Mouse (Mus musculus): Measurements from ENCODE around the gene Zzef1. TPM values are rescaled to one million over a fixed set of nuclear protein-coding genes. Genes with fewer than 3 reads are reported as not detected.
"Not testable (repeated sequence)": the region's sequence is repeated elsewhere in the genome, so short reads cannot be mapped to it uniquely, and the experiment has no call there.

Zzef1 gene
- polyA plus RNA-seq, 1 experiment from 2014 or later = 9.8 TPM

DNA sequence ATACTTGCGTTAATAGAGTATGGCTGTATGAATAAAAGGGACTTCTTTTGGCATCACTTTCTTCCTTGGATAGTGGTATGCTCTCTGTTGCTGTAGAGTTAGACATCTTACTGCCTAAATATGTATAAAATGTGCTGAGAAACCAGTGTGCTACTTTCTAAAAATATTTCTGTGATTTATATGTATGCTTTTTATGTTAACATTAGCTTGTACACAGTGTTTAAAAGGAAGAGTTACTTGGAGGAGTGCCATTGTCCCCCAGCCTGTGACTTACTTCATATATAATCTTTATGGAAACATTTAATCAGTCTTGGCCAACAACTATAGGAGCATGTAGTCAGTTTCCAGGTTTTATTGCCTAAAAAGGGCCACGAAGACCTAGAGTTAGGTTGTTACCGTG lies 27.0 kb upstream of the Zzef1 start:
- Histone ChIP-seq H3K4me2 (ENCODE audit: low read length) (no peak overlapping the region), H3K27me3 (ENCODE audit: control insufficient read depth, insufficient read depth, low read length) (no peaks in the 10 kb centered on the region), H3K4me3 (ENCODE audit: control insufficient read depth in 1 of 2, insufficient read depth in 1 of 2, low read depth in 1 of 2, low read length in 2 of 2) (no peak overlapping the region), H3K9ac (ENCODE audit: low read length) (no peak overlapping the region), H3K27ac (replicated peaks in 1 of 2; ENCODE audit: control insufficient read depth in 1 of 2, insufficient read depth in 1 of 2, low read depth in 2 of 2, low read length in 2 of 2) (no peak overlapping the region), H3K36me3 (ENCODE audit: control insufficient read depth, insufficient read depth, low read length) (peaks cover 43% of the 10 kb centered on the region), H3K4me1 (ENCODE audit: control insufficient read depth in 2 of 2, insufficient read depth in 2 of 2, low read length in 2 of 2) (no peaks in the 10 kb centered on the region), H3K9me3 (ENCODE audit: control insufficient read depth, low read length) (no peaks in the 10 kb centered on the region)
- no peak for ATAC-seq (ENCODE audit: insufficient number of reproducible peaks, insufficient read depth, low FRiP score, low read depth)
- WGBS = 92% methylated on average over 3 of the region's 3 CpGs

DNA sequence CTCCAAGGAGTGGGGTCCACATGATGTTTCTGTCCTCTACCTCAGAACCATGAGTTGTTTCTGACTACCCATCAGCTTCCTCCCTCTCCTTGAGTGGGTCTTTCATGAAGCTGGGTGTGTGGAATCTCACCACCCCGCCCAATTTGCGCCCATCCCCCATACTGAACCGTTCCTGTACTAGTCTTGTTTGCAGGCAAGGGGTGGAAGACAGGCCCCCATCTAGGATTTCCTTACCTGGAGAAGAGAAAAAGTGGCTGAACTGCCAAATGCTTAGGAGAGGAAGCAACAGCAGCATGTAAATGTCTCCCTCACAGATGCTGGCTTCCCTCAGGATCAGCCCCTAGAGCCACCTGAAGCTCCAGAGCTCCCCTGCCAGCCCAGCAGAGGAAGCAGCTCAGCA lies 25.7 kb upstream of the Zzef1 start:
- H3K4me2 ChIP-seq (ENCODE audit: low read length) = no peak overlapping the region
- H3K27ac ChIP-seq (replicated peaks in 1 of 2; ENCODE audit: control insufficient read depth in 1 of 2, insufficient read depth in 1 of 2, low read depth in 2 of 2, low read length in 2 of 2) = no peak overlapping the region
- no peaks in the 10 kb centered on the region for H3K9me3 ChIP-seq (ENCODE audit: control insufficient read depth, low read length)
- peaks cover 36% of the 10 kb centered on the region for H3K36me3 ChIP-seq (ENCODE audit: control insufficient read depth, insufficient read depth, low read length)
- H3K27me3 ChIP-seq (ENCODE audit: control insufficient read depth, insufficient read depth, low read length) = no peaks in the 10 kb centered on the region
- no peak overlapping the region for H3K4me3 ChIP-seq (ENCODE audit: control insufficient read depth in 1 of 2, insufficient read depth in 1 of 2, low read depth in 1 of 2, low read length in 2 of 2)
- ATAC-seq (ENCODE audit: insufficient number of reproducible peaks, insufficient read depth, low FRiP score, low read depth) = no peak
- H3K4me1 ChIP-seq (ENCODE audit: control insufficient read depth in 2 of 2, insufficient read depth in 2 of 2, low read length in 2 of 2) = no peaks in the 10 kb centered on the region
- no peak overlapping the region for H3K9ac ChIP-seq (ENCODE audit: low read length)
- WGBS = 94% methylated on average over 3 of the region's 3 CpGs

DNA sequence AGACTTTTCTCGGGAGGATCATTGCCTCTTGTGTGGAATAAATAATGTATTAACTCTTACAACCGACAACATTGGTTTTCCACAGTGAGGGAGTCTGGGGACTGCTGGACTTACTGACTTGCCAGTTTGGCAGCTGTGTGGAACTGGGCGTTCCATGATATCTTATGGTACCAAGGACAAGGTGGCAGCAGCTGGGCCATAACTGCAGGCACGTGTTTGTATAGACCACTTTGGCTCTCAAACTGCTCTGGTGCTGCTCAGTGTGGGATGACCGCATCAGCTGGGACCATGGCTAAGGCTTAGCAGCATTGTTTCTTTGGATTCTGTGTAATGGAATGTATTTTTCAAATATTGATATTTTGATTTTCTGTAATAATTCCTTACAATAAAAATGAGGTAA lies 25.2 kb upstream of the Zzef1 start:
- H3K36me3 ChIP-seq (ENCODE audit: control insufficient read depth, insufficient read depth, low read length) = peaks cover 36% of the 10 kb centered on the region
- no peaks in the 10 kb centered on the region for H3K4me1 ChIP-seq (ENCODE audit: control insufficient read depth in 2 of 2, insufficient read depth in 2 of 2, low read length in 2 of 2)
- H3K9ac ChIP-seq (ENCODE audit: low read length) = no peak overlapping the region
- no peak overlapping the region for H3K27ac ChIP-seq (replicated peaks in 1 of 2; ENCODE audit: control insufficient read depth in 1 of 2, insufficient read depth in 1 of 2, low read depth in 2 of 2, low read length in 2 of 2)
- no peak overlapping the region for H3K4me3 ChIP-seq (ENCODE audit: control insufficient read depth in 1 of 2, insufficient read depth in 1 of 2, low read depth in 1 of 2, low read length in 2 of 2)
- ATAC-seq (ENCODE audit: insufficient number of reproducible peaks, insufficient read depth, low FRiP score, low read depth) = no peak
- H3K4me2 ChIP-seq (ENCODE audit: low read length) = no peak overlapping the region
- H3K27me3 ChIP-seq (ENCODE audit: control insufficient read depth, insufficient read depth, low read length) = no peaks in the 10 kb centered on the region
- WGBS = 87% methylated on average over 5 of the region's 5 CpGs
- no peaks in the 10 kb centered on the region; the same call in 1 of the 2 replicates for H3K9me3 ChIP-seq (ENCODE audit: control insufficient read depth, low read length)

DNA sequence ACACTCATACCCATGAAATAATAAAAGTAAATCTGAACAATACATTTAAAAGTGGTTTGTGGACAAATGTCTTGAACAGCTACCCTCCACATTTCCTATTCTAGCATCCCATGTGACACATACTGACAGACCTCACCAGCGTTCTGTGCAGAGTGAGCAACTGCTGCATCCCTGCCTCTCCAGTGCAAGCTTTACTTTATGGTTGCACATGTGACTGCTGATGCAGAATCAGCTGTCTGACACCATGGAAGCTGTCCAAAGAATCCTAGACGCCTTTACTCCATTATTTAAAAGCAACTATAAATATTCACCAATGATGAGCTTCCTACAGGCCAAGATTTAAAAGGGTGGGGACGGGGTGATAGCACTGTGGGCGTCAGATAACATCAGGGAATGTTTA lies 24.6 kb upstream of the Zzef1 start:
- 61% methylated on average over 4 of the region's 4 CpGs for WGBS
- no peaks in the 10 kb centered on the region for H3K4me1 ChIP-seq (ENCODE audit: control insufficient read depth in 2 of 2, insufficient read depth in 2 of 2, low read length in 2 of 2)
- no peak for ATAC-seq (ENCODE audit: insufficient number of reproducible peaks, insufficient read depth, low FRiP score, low read depth)

DNA sequence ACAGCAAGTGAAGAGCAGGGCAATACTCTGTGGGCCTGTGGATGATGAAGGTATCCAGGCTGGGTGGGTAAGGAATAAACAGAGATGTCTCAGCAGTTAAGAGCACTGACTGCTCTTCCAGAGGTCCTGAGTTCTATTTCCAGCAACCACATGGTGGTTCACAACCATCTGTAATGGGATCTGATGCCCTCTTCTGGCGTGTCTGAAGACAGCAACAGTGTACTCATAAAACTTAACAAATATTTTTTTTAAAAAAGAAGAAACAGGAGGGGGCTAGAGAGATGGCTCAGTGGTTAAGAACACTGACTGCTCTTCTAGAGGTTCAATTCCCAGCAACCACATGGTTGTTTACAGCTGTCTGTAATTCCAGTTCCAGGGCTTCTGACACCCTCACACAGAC lies 23.4 kb upstream of the Zzef1 start:
- not testable (repeated sequence) for H3K9ac ChIP-seq (ENCODE audit: low read length); H3K9me3 ChIP-seq (ENCODE audit: control insufficient read depth, low read length); H3K27ac ChIP-seq (replicated peaks in 1 of 2; ENCODE audit: control insufficient read depth in 1 of 2, insufficient read depth in 1 of 2, low read depth in 2 of 2, low read length in 2 of 2); H3K4me1 ChIP-seq (ENCODE audit: control insufficient read depth in 2 of 2, insufficient read depth in 2 of 2, low read length in 2 of 2); H3K27me3 ChIP-seq (ENCODE audit: control insufficient read depth, insufficient read depth, low read length); H3K4me3 ChIP-seq (ENCODE audit: control insufficient read depth in 1 of 2, insufficient read depth in 1 of 2, low read depth in 1 of 2, low read length in 2 of 2); ATAC-seq (ENCODE audit: insufficient number of reproducible peaks, insufficient read depth, low FRiP score, low read depth); H3K4me2 ChIP-seq (ENCODE audit: low read length)
- H3K36me3 ChIP-seq (ENCODE audit: control insufficient read depth, insufficient read depth, low read length) = peaks cover 28% of the 10 kb centered on the region
- WGBS = 28% methylated on average over 1 of the region's 1 CpGs

More for the DNA sequence above, 24.6 kb upstream of the Zzef1 start:
- Histone ChIP-seq H3K27ac (replicated peaks in 1 of 2; ENCODE audit: control insufficient read depth in 1 of 2, insufficient read depth in 1 of 2, low read depth in 2 of 2, low read length in 2 of 2) (no peak overlapping the region), H3K4me3 (ENCODE audit: control insufficient read depth in 1 of 2, insufficient read depth in 1 of 2, low read depth in 1 of 2, low read length in 2 of 2) (no peak overlapping the region), H3K9ac (ENCODE audit: low read length) (no peak overlapping the region), H3K36me3 (ENCODE audit: control insufficient read depth, insufficient read depth, low read length) (peaks cover 36% of the 10 kb centered on the region), H3K4me2 (ENCODE audit: low read length) (no peak overlapping the region), H3K9me3 (ENCODE audit: control insufficient read depth, low read length) (no peaks in the 10 kb centered on the region; the same call in 1 of the 2 replicates), H3K27me3 (ENCODE audit: control insufficient read depth, insufficient read depth, low read length) (no peaks in the 10 kb centered on the region)

DNA sequence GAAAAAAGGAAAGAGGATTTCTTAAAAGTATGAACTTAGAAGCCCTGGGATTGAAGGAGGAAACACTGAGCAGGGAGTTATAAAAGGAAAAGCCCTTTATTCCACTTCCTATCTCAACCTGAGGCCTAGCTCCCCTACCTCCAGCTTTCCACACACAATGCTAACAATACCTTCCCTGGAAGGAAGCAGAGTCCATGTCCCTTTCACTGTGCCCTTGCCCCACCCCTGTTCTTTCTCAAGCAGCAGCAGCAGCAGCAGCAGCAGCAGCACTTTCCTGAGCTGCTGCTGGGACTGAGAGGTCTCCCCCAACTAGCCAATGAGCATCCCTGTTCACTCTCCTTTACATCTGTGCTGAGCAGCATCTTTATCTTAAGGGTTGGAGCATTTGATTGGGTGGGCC lies 17.1 kb upstream of the Zzef1 start:
- no peaks in the 10 kb centered on the region; the same call in 1 of the 2 replicates for H3K9me3 ChIP-seq (ENCODE audit: control insufficient read depth, low read length)
- no peak overlapping the region for H3K4me3 ChIP-seq (ENCODE audit: control insufficient read depth in 1 of 2, insufficient read depth in 1 of 2, low read depth in 1 of 2, low read length in 2 of 2)
- H3K36me3 ChIP-seq (ENCODE audit: control insufficient read depth, insufficient read depth, low read length) = no peaks in the 10 kb centered on the region
- no peak overlapping the region for H3K27ac ChIP-seq (replicated peaks in 1 of 2; ENCODE audit: control insufficient read depth in 1 of 2, insufficient read depth in 1 of 2, low read depth in 2 of 2, low read length in 2 of 2)
- H3K4me2 ChIP-seq (ENCODE audit: low read length) = no peak overlapping the region
- no peak overlapping the region for H3K9ac ChIP-seq (ENCODE audit: low read length)
- no peaks in the 10 kb centered on the region for H3K4me1 ChIP-seq (ENCODE audit: control insufficient read depth in 2 of 2, insufficient read depth in 2 of 2, low read length in 2 of 2)
- no peaks in the 10 kb centered on the region for H3K27me3 ChIP-seq (ENCODE audit: control insufficient read depth, insufficient read depth, low read length)
- no peak for ATAC-seq (ENCODE audit: insufficient number of reproducible peaks, insufficient read depth, low FRiP score, low read depth)

DNA sequence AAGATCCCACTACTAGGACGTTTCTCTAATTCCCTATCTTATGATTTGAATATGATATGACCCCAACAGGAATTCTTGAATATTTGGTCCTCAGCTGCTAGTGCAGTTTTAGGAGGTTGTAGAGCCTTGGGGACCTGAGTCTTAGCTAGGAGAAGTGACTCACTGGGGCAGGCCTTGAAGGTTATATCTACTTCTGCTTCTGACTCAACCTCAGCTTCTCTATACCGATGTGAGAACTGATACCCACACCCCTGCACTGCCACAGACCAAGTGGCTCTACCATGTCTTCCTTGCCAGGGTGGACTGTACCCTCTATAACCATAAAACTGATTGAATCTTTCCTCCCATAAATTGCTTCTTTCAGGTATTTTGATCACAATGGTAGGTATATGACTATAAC lies 13.9 kb upstream of the Zzef1 start:
- ATAC-seq (ENCODE audit: insufficient number of reproducible peaks, insufficient read depth, low FRiP score, low read depth) = no peak
- no peaks in the 10 kb centered on the region for H3K4me1 ChIP-seq (ENCODE audit: control insufficient read depth in 2 of 2, insufficient read depth in 2 of 2, low read length in 2 of 2)
- H3K36me3 ChIP-seq (ENCODE audit: control insufficient read depth, insufficient read depth, low read length) = no peaks in the 10 kb centered on the region
- H3K4me3 ChIP-seq (ENCODE audit: control insufficient read depth in 1 of 2, insufficient read depth in 1 of 2, low read depth in 1 of 2, low read length in 2 of 2) = no peak overlapping the region
- H3K9me3 ChIP-seq (ENCODE audit: control insufficient read depth, low read length) = no peaks in the 10 kb centered on the region
- H3K4me2 ChIP-seq (ENCODE audit: low read length) = no peak overlapping the region
- WGBS = 56% methylated on average over 2 of the region's 2 CpGs
- H3K9ac ChIP-seq (ENCODE audit: low read length) = no peak overlapping the region
- H3K27ac ChIP-seq (replicated peaks in 1 of 2; ENCODE audit: control insufficient read depth in 1 of 2, insufficient read depth in 1 of 2, low read depth in 2 of 2, low read length in 2 of 2) = no peak overlapping the region
- no peaks in the 10 kb centered on the region for H3K27me3 ChIP-seq (ENCODE audit: control insufficient read depth, insufficient read depth, low read length)

DNA sequence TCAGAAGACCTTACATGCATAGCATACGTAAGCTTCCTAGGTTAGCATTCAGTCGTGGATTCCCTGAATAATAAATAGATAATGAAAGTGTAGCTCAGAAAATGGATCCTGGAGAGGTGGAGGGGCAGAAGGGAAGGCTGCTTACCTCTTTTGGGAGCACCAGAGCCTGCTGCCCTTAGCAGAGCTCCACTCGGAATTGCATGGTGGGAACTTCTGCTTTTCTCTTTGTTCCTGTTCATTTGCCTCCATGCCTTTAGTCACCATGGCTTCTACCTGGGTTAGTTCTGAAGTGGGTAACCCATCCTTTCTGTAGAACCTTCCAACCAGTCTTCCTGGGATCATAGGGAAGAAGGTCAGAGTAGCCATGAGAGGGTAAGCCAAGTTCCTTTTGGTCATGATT lies 13.5 kb upstream of the Zzef1 start:
- no peak overlapping the region for H3K4me3 ChIP-seq (ENCODE audit: control insufficient read depth in 1 of 2, insufficient read depth in 1 of 2, low read depth in 1 of 2, low read length in 2 of 2)
- H3K27ac ChIP-seq (replicated peaks in 1 of 2; ENCODE audit: control insufficient read depth in 1 of 2, insufficient read depth in 1 of 2, low read depth in 2 of 2, low read length in 2 of 2) = no peak overlapping the region
- no peaks in the 10 kb centered on the region for H3K36me3 ChIP-seq (ENCODE audit: control insufficient read depth, insufficient read depth, low read length)
- H3K4me2 ChIP-seq (ENCODE audit: low read length) = no peak overlapping the region
- no peak for ATAC-seq (ENCODE audit: insufficient number of reproducible peaks, insufficient read depth, low FRiP score, low read depth)
- H3K4me1 ChIP-seq (ENCODE audit: control insufficient read depth in 2 of 2, insufficient read depth in 2 of 2, low read length in 2 of 2) = no peaks in the 10 kb centered on the region
- H3K9ac ChIP-seq (ENCODE audit: low read length) = no peak overlapping the region
- 77% methylated on average over 3 of the region's 3 CpGs for WGBS
- H3K27me3 ChIP-seq (ENCODE audit: control insufficient read depth, insufficient read depth, low read length) = no peaks in the 10 kb centered on the region
- no peaks in the 10 kb centered on the region for H3K9me3 ChIP-seq (ENCODE audit: control insufficient read depth, low read length)
